Mouse (Mus musculus) fibroblast of lung, adult 2 months (primary cell): Measurements from ENCODE around the gene Mfsd2a.

ENCODE experiments used
- DNase-seq: peaks from one replicate; pipeline ENCODE4 v3.0.0-alpha.2; 2011; ENCODE audit warnings: low read depth

Mfsd2a gene

DNA sequence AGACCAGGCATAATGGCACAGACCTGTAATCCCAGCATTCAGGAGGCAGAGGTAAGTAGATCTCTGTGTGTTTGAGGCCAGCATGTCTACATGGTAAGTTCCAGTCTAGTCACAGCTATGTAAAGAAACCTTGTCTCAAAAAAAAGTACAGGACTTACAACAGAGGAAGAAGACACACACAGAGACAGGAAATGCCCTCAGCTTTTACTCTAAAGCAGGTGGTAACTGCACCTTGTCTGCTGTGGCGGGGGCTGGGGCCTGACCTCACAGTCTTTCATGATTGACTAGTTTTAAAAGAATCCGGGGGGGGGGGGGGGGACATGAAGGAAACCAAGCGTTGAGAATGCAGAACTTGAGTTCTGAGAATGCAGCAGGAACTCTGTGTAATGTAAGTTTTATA lies 27.1 kb downstream of the Mfsd2a start:
- DNase-seq = no peak

DNA sequence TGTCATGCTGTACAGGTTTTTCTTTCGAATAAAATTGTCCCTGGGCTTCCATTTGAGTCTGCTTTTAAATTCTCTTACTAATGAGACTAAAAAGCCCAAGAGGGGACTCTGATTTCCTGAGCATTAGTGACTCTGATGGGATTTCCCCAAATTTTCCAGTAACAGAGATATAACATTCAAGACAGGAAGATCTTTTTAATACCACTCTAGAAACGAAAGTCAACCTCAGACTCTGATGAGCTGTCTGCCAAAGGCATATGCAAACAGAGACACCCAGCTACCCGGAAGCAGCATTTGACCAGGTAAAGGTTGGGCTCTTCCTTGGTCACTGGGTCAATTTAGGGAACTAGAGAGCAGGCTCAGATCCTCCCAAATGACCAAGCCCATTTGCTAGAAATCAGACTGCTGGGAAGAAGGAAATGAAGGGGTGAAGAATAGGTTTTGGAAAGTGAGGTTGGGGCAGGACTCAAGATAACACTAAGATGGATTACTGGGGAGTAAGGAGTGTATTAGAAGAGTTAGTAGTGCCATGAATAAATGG lies 27.9 kb downstream of the Mfsd2a start:
- no peak for DNase-seq

DNA sequence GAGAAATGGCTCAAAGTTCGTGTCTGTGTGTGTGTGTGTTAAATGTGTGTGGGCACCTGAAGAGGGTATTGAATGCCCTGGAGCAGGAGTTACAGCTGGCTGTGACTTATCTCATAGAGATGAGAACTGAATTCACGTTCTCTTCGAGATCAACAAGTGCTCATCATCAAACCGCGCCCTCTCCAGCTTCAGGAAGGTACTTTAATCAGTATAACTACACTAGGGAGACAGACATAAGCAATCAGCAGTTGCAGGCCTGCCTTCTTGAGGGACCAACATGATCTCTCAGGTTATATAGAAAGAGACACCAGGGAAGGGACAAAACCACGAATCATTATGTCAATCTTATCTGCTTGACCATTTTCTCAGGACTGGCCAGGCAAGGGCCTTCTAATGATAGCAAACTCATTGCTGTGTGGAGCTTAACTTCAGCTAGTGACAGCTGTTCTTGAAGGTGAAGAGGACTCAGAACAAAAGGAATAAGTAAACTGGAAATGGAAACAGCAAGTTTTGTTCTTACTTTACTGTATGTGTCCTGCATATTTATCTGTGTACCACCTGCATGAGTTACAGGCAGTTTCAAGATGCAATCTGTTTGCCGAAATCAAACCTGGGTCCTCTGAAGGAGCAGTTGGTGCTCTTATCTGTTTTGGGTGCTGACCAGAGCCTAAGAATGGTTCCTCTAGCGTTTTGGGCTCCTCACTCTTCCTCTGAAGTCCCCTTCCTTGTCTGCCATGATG lies 28.6 kb downstream of the Mfsd2a start:
- no peak for DNase-seq

DNA sequence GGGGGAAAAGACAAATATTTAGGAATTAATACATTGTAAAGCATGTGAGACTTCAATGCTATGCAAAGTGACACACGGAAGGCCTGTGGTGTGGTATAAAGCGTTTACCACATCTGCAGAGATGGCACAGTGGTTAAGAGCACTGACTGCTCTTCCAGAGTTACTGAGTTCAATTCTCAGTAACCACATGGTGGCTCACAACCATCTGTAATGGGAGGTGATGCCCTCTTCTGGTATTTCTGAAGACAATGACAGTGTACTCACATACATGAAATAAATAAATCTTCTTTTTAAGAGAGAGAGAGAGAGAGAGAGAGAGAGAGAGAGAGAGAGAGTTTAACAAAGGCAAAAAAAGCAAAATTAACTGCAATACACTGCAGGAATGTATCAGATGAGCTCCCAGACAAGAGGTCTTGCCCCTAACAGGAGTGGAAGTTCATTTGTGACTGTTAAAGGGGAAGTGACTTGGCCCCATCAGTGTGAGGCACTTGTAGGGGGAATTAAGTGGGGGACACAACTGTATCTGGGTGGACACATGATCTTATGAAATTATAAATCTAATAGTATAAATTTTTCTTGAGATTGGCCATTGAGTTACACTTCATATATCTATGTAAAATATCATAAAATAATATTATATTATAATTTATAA lies 29.9 kb downstream of the Mfsd2a start:
- no peak for DNase-seq

DNA sequence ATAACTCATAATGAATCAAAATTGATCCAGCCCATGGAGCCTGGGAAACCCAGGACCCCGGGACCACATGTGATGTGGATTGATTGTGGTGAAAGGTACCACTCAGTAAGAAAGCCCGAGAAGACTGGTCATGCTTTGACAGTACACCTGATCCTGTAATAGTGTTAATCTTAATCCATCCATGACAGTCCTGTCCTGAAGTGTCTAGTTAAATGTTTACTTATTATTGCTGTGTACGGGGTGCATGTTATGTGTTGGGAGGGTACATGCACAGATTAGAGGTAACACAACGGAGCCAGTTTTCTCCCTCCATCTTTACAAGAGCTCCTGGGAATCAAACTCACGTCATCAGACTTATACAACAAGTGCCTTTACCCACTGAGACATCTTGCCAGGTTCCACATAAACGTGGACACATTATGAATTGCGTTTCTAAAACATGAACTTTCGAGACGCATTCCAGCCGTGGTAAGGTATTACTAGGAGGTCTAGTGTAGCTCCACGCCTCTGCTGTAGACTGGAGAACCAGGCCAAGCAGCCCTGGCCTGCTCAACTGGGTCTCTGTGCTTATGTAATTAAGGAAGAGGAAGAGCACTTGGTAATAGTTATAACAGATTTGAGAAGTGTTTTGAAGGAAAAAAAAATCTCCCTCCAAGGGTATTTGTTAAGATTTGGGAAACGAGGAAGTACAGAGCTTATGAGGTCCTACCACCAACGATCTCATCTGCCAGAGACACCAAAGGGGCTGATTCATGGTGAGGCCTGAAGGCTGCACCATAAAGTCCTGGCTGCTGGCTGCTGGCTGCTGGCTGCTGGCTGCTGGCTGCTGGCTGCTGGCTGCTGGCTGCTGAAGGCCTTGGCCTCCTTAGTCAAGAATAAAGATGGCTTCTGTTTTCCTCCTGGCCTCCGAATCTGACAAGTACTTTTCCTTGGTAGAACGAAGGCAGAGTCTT lies 37.3 kb downstream of the Mfsd2a start:
- DNase-seq = no peak

DNA sequence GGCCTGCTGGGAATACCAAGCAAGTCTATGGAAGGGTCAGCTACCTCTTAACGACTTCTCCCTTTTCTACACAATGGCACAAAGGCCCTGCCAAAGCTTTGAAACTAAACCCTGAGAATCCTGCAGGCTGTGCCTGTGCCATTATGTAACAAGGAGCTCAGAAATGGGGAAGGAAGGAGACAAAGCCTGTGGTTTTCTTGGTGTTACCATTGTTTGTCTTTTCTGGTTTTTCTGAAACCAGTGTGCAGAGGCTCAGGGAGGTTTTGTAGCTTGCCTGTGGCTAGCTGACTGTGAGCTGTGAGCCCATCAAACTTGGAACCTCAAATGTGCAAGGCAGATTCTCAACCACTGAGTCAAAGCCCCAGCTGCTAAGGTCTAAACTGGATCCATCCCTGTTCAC lies 38.1 kb downstream of the Mfsd2a start:
- DNase-seq = no peak

DNA sequence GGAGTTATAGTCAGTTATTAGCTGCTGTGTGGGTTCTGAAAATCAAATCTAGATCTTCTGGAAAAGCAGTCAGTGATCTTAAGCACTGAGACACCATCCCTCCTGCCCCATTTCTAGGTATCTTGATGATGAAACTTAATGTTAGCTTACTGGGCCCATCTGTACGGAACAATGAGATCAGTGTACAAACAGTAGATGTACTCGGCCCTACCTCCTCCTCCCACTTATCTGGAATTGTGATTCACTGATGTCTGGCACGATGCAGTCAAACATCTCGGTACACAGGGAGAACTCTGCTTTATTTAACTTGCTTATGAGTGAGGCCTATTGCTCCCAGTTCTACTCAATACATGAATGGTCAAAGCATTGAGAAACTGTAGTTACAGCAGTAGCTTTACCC lies 45.0 kb downstream of the Mfsd2a start:
- DNase-seq = no peak

DNA sequence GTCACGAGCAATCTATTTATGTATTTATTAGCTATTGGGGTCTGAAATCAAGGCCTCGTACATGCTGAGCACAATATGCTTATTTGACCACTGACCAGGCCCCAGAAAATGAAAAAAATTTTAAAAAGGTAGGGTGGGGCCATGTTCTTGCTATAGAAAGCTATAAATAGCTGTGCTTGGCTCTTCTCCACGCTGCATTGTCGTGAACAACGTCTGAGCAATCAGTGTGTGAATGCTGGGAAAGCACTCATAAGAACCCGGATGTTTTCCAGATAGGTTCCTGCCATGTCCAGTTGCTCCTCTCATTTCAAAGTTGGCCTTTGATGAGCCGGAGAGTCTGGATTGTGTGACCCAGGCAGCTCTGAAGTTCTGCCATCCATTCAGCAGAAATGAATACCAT lies 46.8 kb downstream of the Mfsd2a start:
- no peak for DNase-seq

DNA sequence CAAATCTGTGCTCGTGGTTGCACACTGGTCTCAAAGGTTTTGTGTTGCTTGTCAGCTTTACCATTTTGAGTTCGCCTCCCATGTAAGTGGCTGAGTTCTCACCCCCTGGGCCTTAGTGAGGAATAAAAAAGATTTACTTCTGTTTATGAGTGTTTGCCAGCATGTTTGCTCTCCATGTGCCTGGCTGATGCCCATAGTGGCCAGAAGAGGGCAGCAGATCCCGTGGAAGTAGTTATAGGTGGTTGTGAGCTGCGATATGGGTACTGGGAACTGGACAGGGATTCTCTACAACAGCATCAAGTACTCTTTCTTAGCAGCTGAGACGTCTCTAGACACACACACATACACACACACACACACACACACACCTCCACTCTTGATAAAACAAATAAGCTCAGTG lies 48.4 kb downstream of the Mfsd2a start:
- DNase-seq = no peak

DNA sequence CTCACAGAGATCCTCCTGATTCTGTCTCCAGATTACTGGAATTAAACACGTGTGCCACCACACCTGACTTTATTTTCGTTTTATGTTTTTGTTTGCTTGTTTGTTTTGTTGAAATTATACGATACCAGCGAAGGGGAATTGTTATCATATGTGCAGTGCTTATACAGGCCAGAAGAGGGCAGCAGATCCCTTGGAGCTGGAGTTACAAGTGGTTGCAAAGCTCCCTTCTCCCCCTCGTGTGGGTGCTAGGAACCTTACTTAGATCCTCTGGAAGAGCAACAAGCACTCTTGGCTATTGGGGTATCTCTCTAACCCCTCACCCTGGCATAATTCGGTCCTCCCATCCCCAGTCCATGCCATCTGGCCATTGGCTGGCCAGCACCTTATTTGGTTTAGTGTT lies 50.4 kb downstream of the Mfsd2a start:
- no peak for DNase-seq

DNA sequence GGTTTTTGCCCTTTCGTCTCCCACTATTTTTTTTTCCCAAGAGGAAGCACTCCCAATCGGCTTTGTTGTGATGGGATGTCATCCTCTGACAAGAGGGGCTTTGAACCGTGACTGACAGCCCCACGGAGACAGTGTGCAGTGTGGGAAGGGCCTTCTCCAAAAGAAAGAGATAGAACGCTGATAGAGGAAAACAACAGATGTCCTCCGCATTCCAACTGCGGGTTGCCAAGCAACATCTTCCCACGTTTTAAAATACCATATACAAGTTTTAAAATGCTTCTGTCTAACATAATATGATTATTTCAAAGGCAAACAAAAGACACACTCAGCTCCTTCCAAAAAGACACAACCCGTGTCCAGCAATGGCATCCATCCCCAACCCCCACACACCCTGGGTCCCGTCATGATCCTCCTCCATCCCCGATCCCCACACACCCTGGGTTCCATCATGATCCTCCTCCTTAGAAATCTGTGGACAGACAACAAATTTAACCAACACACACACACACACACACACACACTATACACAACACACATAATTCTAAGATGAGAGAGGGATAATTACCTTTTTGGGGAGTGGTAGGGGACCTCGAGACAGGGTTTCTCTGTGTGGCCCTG lies 51.3 kb downstream of the Mfsd2a start:
- DNase-seq = no peak

DNA sequence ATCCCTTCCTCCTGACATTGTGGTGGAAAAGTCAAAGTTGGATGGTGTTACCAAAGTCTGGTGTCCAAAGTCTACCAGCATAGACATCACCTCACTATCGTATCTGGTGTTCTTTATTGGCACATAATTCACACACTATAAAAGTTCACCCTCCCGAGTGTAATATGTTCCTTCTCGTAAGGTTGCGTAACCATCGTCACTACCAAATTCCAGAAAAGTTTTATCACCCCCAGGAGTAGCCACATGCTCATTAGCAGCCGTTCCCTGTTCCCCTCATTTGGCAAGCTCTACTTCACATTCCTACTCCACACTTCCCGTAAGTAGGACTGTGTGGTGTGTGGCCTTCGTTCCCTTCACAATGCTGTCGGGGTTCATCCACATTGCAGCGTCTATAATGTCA lies 55.6 kb downstream of the Mfsd2a start:
- DNase-seq = no peak

DNA sequence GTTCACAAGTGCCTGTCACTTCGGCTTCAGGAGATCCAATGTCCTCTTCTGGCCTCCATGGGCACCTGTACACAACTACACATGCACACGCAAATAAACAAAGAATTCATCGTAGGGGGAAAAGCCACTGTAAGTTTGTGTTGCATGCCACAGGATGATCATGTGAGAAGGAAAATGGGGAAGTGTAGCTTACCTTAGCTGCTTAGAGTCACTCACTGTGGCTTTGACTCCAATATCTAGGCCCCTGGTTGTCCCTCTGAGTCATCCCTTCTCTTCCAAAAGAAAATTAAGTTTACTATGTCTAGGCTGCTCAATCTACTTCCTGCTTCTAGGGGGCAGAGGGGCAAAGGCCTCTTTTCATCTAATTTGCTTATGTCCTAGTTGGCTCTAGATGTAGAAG lies 57.3 kb downstream of the Mfsd2a start:
- DNase-seq = no peak

DNA sequence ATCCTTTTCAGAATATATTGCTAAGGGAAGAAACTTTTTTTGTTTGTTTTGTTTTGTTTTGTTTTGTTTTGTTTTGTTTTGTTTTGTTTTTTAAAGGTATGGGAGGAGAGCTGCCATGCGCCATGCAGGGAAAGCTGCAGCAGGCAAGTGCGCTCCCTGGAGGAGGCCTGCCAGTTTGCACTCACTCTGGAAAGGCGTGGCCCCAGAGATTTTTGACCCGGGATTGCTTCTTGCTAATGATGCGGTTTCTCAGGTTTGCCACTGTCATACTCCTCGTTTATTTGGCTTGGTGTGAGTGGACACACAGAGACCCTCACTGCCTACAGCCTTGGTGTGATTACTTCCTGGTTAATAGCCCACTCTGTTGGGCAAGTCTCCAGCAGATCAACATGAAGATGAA lies 58.8 kb downstream of the Mfsd2a start:
- no peak for DNase-seq

DNA sequence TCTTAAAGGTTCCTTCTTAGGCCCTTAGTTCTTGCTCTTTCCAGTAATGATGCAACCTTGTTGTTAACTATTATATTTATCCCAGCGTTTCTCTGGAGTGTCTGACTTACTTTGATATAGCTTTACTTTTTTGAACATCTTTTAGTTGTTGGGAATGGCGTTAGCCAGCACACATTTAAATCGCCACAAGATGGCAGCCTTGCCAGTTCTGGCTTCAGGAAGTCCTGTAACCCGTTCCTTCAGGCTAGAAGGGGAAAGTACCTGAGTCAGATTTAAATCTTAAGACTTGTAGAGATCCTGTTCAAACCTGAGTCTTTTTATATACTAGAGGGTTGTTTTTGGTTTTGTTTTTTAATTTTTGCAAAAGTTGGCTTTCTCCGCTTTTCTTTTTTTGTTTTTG lies 62.7 kb downstream of the Mfsd2a start:
- DNase-seq = no peak

DNA sequence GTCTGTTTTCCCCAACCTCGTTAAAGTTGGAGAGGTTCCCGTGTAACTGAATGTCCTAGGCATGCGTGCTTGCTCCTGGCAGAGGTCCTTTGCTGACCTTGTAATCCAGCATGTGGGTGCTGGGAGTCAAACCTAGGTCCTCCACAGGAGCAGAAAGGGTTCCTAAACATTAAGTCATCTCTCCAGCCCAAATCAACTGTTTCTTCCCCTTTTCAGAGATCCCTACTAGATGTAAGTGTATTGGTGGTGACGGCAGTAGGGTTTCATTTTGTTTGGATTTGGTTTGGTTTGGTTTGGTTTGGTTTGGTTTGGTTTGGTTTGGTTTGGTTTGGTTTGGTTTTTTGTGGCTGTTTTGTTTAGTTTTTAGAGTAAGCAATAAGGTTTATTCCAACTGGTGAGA lies 63.2 kb downstream of the Mfsd2a start:
- DNase-seq = no peak
